Mouse (Mus musculus) neural tube, embryonic 12.5 days (tissue): ENCODE measurements around the gene Cox19. TPM values are rescaled to one million over a fixed set of nuclear protein-coding genes. Genes with fewer than 3 reads are reported as not detected.
A peak's percentile ranks its signal among the peaks of the same experiment; 100 is the strongest.

Experiments used
- ATAC-seq: fragments of 200-750 bp; cut with Nextera tagmentation; 2 replicates; pipeline ENCODE4 v1.8.0; 2017; ENCODE audit warnings: low read depth, mild to moderate bottlenecking, moderate TSS enrichment, moderate library complexity; ENCODE audit not compliant: low FRiP score
- H3K27ac ChIP-seq: fragments of 300-500 bp; sonication (generic); 2 replicates; pipeline ENCODE4 v1.5.1; 2016
- H3K27me3 ChIP-seq: fragments of 300-500 bp; sonication (generic); replicated peaks from 2 replicates; pipeline ENCODE4 v1.6.1; 2016; ENCODE audit warnings: mild to moderate bottlenecking
- H3K36me3 ChIP-seq: fragments of 300-500 bp; sonication (generic); 2 replicates; pipeline ENCODE4 v1.6.1; 2016; ENCODE audit warnings: mild to moderate bottlenecking
- H3K4me1 ChIP-seq: fragments of 300-500 bp; sonication (generic); 2 replicates; pipeline ENCODE4 v1.6.1; 2016
- H3K4me2 ChIP-seq: fragments of 300-500 bp; sonication (generic); replicated peaks from 2 replicates; pipeline ENCODE4 v1.6.1; 2016; ENCODE audit warnings: mild to moderate bottlenecking
- H3K4me3 ChIP-seq: fragments of 300-500 bp; sonication (generic); 2 replicates; pipeline ENCODE4 v1.5.1; 2016
- H3K9ac ChIP-seq: fragments of 300-500 bp; sonication (generic); 2 replicates; pipeline ENCODE4 v1.6.1; 2016; ENCODE audit warnings: mild to moderate bottlenecking
- H3K9me3 ChIP-seq: fragments of 300-500 bp; sonication (generic); 2 replicates; pipeline ENCODE4 v1.6.1; 2016; ENCODE audit warnings: mild to moderate bottlenecking
- WGBS: fragments of 180-500 bp; shearing (Covaris S2); methylation state at CpG from one replicate; pipeline ENCODE4 v1.1.7; 2016; 5-methylcytosine and 5-hydroxymethylcytosine counted together
- microRNA counts: library from miRNA; unstranded; fragments of <30 nt; microRNA quantifications from one replicate; lab custom pipeline; 2017
- microRNA-seq: library from miRNA; unstranded; fragments of <30 nt; microRNA quantifications from one replicate; pipeline ENCODE4, GENCODE M21; 2017
- polyA plus RNA-seq: library from polyadenylated mRNA; unstranded; fragments of >200 nt; fragmentation: Nextera tagmentation; extraction: Ambion mirVana; gene quantifications from 2 replicates; pipeline ENCODE4 v1.2.1, GENCODE M21; 2016

Gene Cox19
- polyA plus RNA-seq, 1 experiment from 2014 or later, result 124 TPM

- Histone ChIP-seq H3K27me3 (no peaks in the 10 kb centered on the region), H3K36me3 (no peaks in the 10 kb centered on the region), H3K9ac (no peak overlapping the region), H3K9me3 (no peaks in the 10 kb centered on the region), H3K4me1 (no peaks in the 10 kb centered on the region), H3K27ac (no peak overlapping the region), H3K4me3 (no peak overlapping the region), H3K4me2 (no peak overlapping the region)
- WGBS, result 77% methylated on average over 2 of the region's 2 CpGs
- no peak for ATAC-seq
Measured at GRCm38 (mm10) chr5:139294089-139294488, 57.1 kb downstream of the Cox19 start.

- Histone ChIP-seq H3K4me3 (no peak overlapping the region), H3K27ac (no peak overlapping the region), H3K36me3 (no peaks in the 10 kb centered on the region), H3K4me2 (no peak overlapping the region), H3K4me1 (no peaks in the 10 kb centered on the region), H3K9me3 (no peaks in the 10 kb centered on the region), H3K9ac (no peak overlapping the region), H3K27me3 (no peaks in the 10 kb centered on the region)
- 67% methylated on average over 6 of the region's 6 CpGs for WGBS
- no peak for ATAC-seq
Measured at GRCm38 (mm10) chr5:139291811-139292560, 59.2 kb downstream of the Cox19 start.

GRCm38 (mm10) chr5:139290467-139291259 is 60.6 kb downstream of the Cox19 start:
- no peaks in the 10 kb centered on the region for H3K9me3 ChIP-seq
- no peak overlapping the region for H3K4me2 ChIP-seq
- 84% methylated on average over 12 of the region's 12 CpGs for WGBS
- H3K36me3 ChIP-seq, result no peaks in the 10 kb centered on the region
- H3K4me1 ChIP-seq, result 0 out of 2 replicates have a peak, but pooled peaks cover 1% of the 10 kb centered on the region
- ATAC-seq, result no peak
- H3K27ac ChIP-seq, result no peak overlapping the region
- H3K4me3 ChIP-seq, result no peak overlapping the region
- H3K27me3 ChIP-seq, result no peaks in the 10 kb centered on the region
- H3K9ac ChIP-seq, result no peak overlapping the region

GRCm38 (mm10) chr5:139288591-139288990 is 62.6 kb downstream of the Cox19 start:
- H3K4me1 ChIP-seq, result 0 out of 2 replicates have a peak, but pooled peaks cover 3% of the 10 kb centered on the region
- H3K9me3 ChIP-seq, result 0 out of 2 replicates have a peak, but pooled peaks cover 4% of the 10 kb centered on the region
- no peak overlapping the region for H3K9ac ChIP-seq
- no peaks in the 10 kb centered on the region for H3K27me3 ChIP-seq
- ATAC-seq, result no peak
- 85% methylated on average over 4 of the region's 4 CpGs for WGBS
- no peak overlapping the region for H3K27ac ChIP-seq
- no peak overlapping the region for H3K4me3 ChIP-seq
- no peak overlapping the region for H3K4me2 ChIP-seq
- no peaks in the 10 kb centered on the region for H3K36me3 ChIP-seq

GRCm38 (mm10) chr5:139287787-139288186 is 63.4 kb downstream of the Cox19 start:
- no peak overlapping the region for H3K9ac ChIP-seq
- 91% methylated on average over 4 of the region's 4 CpGs for WGBS
- 0 out of 2 replicates have a peak, but pooled peaks cover 3% of the 10 kb centered on the region for H3K4me1 ChIP-seq
- 0 out of 2 replicates have a peak, but pooled peaks cover 4% of the 10 kb centered on the region for H3K9me3 ChIP-seq
- ATAC-seq, result no peak
- no peaks in the 10 kb centered on the region for H3K36me3 ChIP-seq
- H3K27me3 ChIP-seq, result no peaks in the 10 kb centered on the region
- no peak overlapping the region for H3K4me3 ChIP-seq
- no peak overlapping the region for H3K4me2 ChIP-seq
- no peak overlapping the region for H3K27ac ChIP-seq

GRCm38 (mm10) chr5:139287099-139287498 is 64.1 kb downstream of the Cox19 start:
- Histone ChIP-seq H3K4me2 (no peak overlapping the region), H3K9ac (no peak overlapping the region), H3K9me3 (0 out of 2 replicates have a peak, but pooled peaks cover 4% of the 10 kb centered on the region), H3K27me3 (no peaks in the 10 kb centered on the region), H3K36me3 (no peaks in the 10 kb centered on the region), H3K4me1 (0 out of 2 replicates have a peak, but pooled peaks cover 3% of the 10 kb centered on the region), H3K27ac (no peak overlapping the region), H3K4me3 (no peak overlapping the region)
- 91% methylated on average over 5 of the region's 5 CpGs for whole genome bisulfite sequencing
- ATAC-seq, result no peak

MicroRNAs encoded within 50 kb of the gene (microRNA counts, 519-probe panel; counts per million panel counts)
- microRNA mmu-miR-339-3p (lab: Ali Mortazavi, UCI) (342 counts per million, percentile 67 among the panel's probes with 10 or more counts), microRNA mmu-miR-339-5p (lab: Ali Mortazavi, UCI) (342 counts per million, percentile 67 among the panel's probes with 10 or more counts)

Small RNAs within 50 kb of the gene (microRNA-seq; reads per million reads assigned to microRNA genes)
- gene Mir339, result 274 reads per million, percentile 64 among the genes with 10 or more reads in this experiment

Other genes with a start within 250 kb of the Cox19 start
- 90.0 and 97.4 TPM in 2 replicates for gene Prkar1b, start 201.4 kb downstream of the Cox19 start, polyA plus RNA-seq
- 5.6 and 7.4 TPM in 2 replicates for gene Dnaaf5, start 201.2 kb downstream of the Cox19 start, polyA plus RNA-seq
- 47.5 and 50.1 TPM in 2 replicates for gene Sun1, start 150.8 kb downstream of the Cox19 start, polyA plus RNA-seq
- gene Get4, start 99.1 kb downstream of the Cox19 start, polyA plus RNA-seq, result 129 and 132 TPM in 2 replicates
- 25.0 and 31.7 TPM in 2 replicates for gene Adap1, start 25.8 kb downstream of the Cox19 start, polyA plus RNA-seq
- gene Cyp2w1, start 1.2 kb upstream of the Cox19 start, polyA plus RNA-seq, result 0.13 TPM in 1 of 2 replicates, not detected in the other
- 1.9 and 2.3 TPM in 2 replicates for gene Gpr146, start 26.3 kb upstream of the Cox19 start, polyA plus RNA-seq
- 0.20 and 0.33 TPM in 2 replicates for gene C130050O18Rik, start 53.9 kb upstream of the Cox19 start, polyA plus RNA-seq
- gene Gper1, start 71.7 kb upstream of the Cox19 start, polyA plus RNA-seq, result 7.2 and 7.8 TPM in 2 replicates
- gene 3110082I17Rik, start 109.1 kb upstream of the Cox19 start, polyA plus RNA-seq, result 23.7 and 24.1 TPM in 2 replicates
- gene Zfand2a, start 133.1 kb upstream of the Cox19 start, polyA plus RNA-seq, result 10.1 and 15.2 TPM in 2 replicates
- 92.9 and 107 TPM in 2 replicates for gene Uncx, start 192.1 kb upstream of the Cox19 start, polyA plus RNA-seq